Mouse (Mus musculus) liver (tissue): Measurements from ENCODE around the gene Fam47e.
"Not testable (repeated sequence)": the region's sequence is repeated elsewhere in the genome, so short reads cannot be mapped to it uniquely, and the experiment has no call there.

Experiments used
- DNase-seq: peaks from one replicate; pipeline ENCODE4 v3.0.0-alpha.2; 2020; ENCODE audit warnings: mixed read lengths

Gene Fam47e

GRCm38 (mm10) chr5:92554891-92555511 is at the start of gene Fam47e:
Gene Fam47e, plus strand, starts transcription at chr5:92555069.
- DNase-seq, result no peak

- peak; percentile 91 for DNase-seq
These were observed 49.4 kb upstream of the Fam47e start for GRCm38 (mm10) chr5:92505402-92505865.

- peak; percentile 9 for DNase-seq
These were observed 48.6 kb upstream of the Fam47e start for GRCm38 (mm10) chr5:92506301-92506729.

GRCm38 (mm10) chr5:92506733-92507132 is 48.1 kb upstream of the Fam47e start, which contains the start of gene Scarb2:
Gene Scarb2, minus strand, starts transcription at chr5:92506833.
- DNase-seq, result no peak

- DNase-seq, result no peak
These were observed 46.0 kb upstream of the Fam47e start for GRCm38 (mm10) chr5:92508853-92509252.

- no peak for DNase-seq
These were observed 43.6 kb upstream of the Fam47e start for GRCm38 (mm10) chr5:92511256-92511655.

- DNase-seq, result no peak
These were observed 42.8 kb upstream of the Fam47e start for GRCm38 (mm10) chr5:92512066-92512465.

GRCm38 (mm10) chr5:92521131-92521530 is 33.7 kb upstream of the Fam47e start:
- not testable (repeated sequence) for DNase-seq

- DNase-seq, result peak; percentile 5
These were observed 30.0 kb upstream of the Fam47e start for GRCm38 (mm10) chr5:92524821-92525258.

GRCm38 (mm10) chr5:92539698-92540097 is 15.2 kb upstream of the Fam47e start:
- no peak for DNase-seq

GRCm38 (mm10) chr5:92552611-92553010 is 2.3 kb upstream of the Fam47e start:
- DNase-seq, result no peak

- no peak for DNase-seq
These were observed 930 bp upstream of the Fam47e start for GRCm38 (mm10) chr5:92553939-92554338.

GRCm38 (mm10) chr5:92554443-92554842 is 426 bp upstream of the Fam47e start:
- DNase-seq, result no peak

- no peak for DNase-seq
These were observed 1.0 kb downstream of the Fam47e start for GRCm38 (mm10) chr5:92555905-92556304.

GRCm38 (mm10) chr5:92557508-92557907 is 2.6 kb downstream of the Fam47e start:
- no peak for DNase-seq

GRCm38 (mm10) chr5:92560201-92560600 is 5.3 kb downstream of the Fam47e start:
- DNase-seq, result no peak

GRCm38 (mm10) chr5:92562002-92562401 is 7.1 kb downstream of the Fam47e start:
- DNase-seq, result no peak

GRCm38 (mm10) chr5:92571232-92571631 is 16.4 kb downstream of the Fam47e start:
- DNase-seq, result peak; percentile 12

- DNase-seq, result no peak
These were observed 24.7 kb downstream of the Fam47e start for GRCm38 (mm10) chr5:92579559-92579958.

GRCm38 (mm10) chr5:92585932-92586331 is 31.1 kb downstream of the Fam47e start:
- DNase-seq, result peak; percentile 9

GRCm38 (mm10) chr5:92595026-92595425 is 40.2 kb downstream of the Fam47e start:
- no peak for DNase-seq

- no peak for DNase-seq
These were observed 42.0 kb downstream of the Fam47e start for GRCm38 (mm10) chr5:92596865-92597264.

- DNase-seq, result no peak
These were observed 44.2 kb downstream of the Fam47e start for GRCm38 (mm10) chr5:92599030-92599429.
